Mouse (Mus musculus): ENCODE data around the gene Cd207. TPM values are rescaled to one million over a fixed set of nuclear protein-coding genes. Genes with fewer than 3 reads are reported as not detected.

Cd207 gene
- polyA plus RNA-seq, 1 experiment, result not detected

- Histone ChIP-seq H3K4me1 (ENCODE audit: control insufficient read depth, insufficient read depth, low read length) (no peaks in the 10 kb centered on the region), H3K27ac (ENCODE audit: insufficient read depth, low read depth, low read length) (no peak overlapping the region), H3K4me3 (ENCODE audit: insufficient read depth, low read depth, low read length) (no peak overlapping the region)
- no peak for TF ChIP-seq CTCF (IDR thresholded peaks at IDR 0.05; ENCODE audit: insufficient read depth, low read depth, low read length)
- no peak for TF ChIP-seq POLR2A (IDR thresholded peaks at IDR 0.05; ENCODE audit: insufficient read depth, low read depth, low read length)
- WGBS, result 1% methylated on average over 11 of the region's 11 CpGs
These were observed 23.3 kb upstream of the Cd207 start for GRCm38 (mm10) chr6:83701001-83701400.

GRCm38 (mm10) chr6:83699971-83700370 is 22.3 kb upstream of the Cd207 start:
- TF ChIP-seq POLR2A (IDR thresholded peaks at IDR 0.05; ENCODE audit: insufficient read depth, low read depth, low read length) (no peak), CTCF (IDR thresholded peaks at IDR 0.05; ENCODE audit: insufficient read depth, low read depth, low read length) (no peak)
- Histone ChIP-seq H3K4me1 (ENCODE audit: control insufficient read depth, insufficient read depth, low read length) (no peaks in the 10 kb centered on the region), H3K4me3 (ENCODE audit: insufficient read depth, low read depth, low read length) (no peak overlapping the region), H3K27ac (ENCODE audit: insufficient read depth, low read depth, low read length) (no peak overlapping the region)
- WGBS, result 5% methylated on average over 5 of the region's 5 CpGs

- H3K4me1 ChIP-seq (ENCODE audit: control insufficient read depth, insufficient read depth, low read length), result no peaks in the 10 kb centered on the region
- H3K27ac ChIP-seq (ENCODE audit: insufficient read depth, low read depth, low read length), result no peak overlapping the region
- WGBS, result 5% methylated on average over 8 of the region's 8 CpGs
- TF ChIP-seq CTCF (IDR thresholded peaks at IDR 0.05; ENCODE audit: insufficient read depth, low read depth, low read length) (no peak), POLR2A (IDR thresholded peaks at IDR 0.05; ENCODE audit: insufficient read depth, low read depth, low read length) (no peak)
- H3K4me3 ChIP-seq (ENCODE audit: insufficient read depth, low read depth, low read length), result no peak overlapping the region
These were observed 20.3 kb upstream of the Cd207 start for GRCm38 (mm10) chr6:83697932-83698331.

GRCm38 (mm10) chr6:83696684-83697083 is 19.0 kb upstream of the Cd207 start:
- TF ChIP-seq CTCF (IDR thresholded peaks at IDR 0.05; ENCODE audit: insufficient read depth, low read depth, low read length) (no peak), POLR2A (IDR thresholded peaks at IDR 0.05; ENCODE audit: insufficient read depth, low read depth, low read length) (no peak)
- Histone ChIP-seq H3K27ac (ENCODE audit: insufficient read depth, low read depth, low read length) (no peak overlapping the region), H3K4me1 (ENCODE audit: control insufficient read depth, insufficient read depth, low read length) (no peaks in the 10 kb centered on the region), H3K4me3 (ENCODE audit: insufficient read depth, low read depth, low read length) (no peak overlapping the region)
- WGBS, result 2% methylated on average over 7 of the region's 7 CpGs

DNA sequence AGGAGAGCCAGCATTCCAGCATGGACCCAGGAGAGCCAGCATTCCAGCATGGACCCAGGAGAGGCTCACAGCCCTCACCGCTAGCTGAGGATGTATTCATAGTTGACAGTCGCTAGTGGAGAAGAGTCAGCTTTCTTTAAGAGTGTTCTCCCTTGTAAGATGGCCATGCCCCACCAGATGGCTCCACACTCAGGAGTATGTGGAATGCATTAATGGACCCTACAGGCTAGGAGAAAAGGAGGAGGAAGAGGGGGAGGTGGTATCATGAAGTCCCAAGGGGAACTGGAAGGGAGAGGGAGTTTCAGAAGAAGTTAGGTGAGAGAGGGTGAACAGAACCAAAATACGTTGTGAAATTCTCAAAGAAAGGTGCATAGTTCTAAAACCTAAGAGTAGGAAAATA is 18.1 kb upstream of the Cd207 start:
- Histone ChIP-seq H3K4me3 (ENCODE audit: insufficient read depth, low read depth, low read length) (no peak overlapping the region), H3K27ac (ENCODE audit: insufficient read depth, low read depth, low read length) (no peak overlapping the region), H3K4me1 (ENCODE audit: control insufficient read depth, insufficient read depth, low read length) (no peaks in the 10 kb centered on the region)
- 8% methylated on average over 3 of the region's 3 CpGs for WGBS
- no peak for TF ChIP-seq CTCF (IDR thresholded peaks at IDR 0.05; ENCODE audit: insufficient read depth, low read depth, low read length)
- no peak for TF ChIP-seq POLR2A (IDR thresholded peaks at IDR 0.05; ENCODE audit: insufficient read depth, low read depth, low read length)

- WGBS, result 3% methylated on average over 9 of the region's 9 CpGs
- Histone ChIP-seq H3K27ac (ENCODE audit: insufficient read depth, low read depth, low read length) (no peak overlapping the region), H3K4me3 (ENCODE audit: insufficient read depth, low read depth, low read length) (no peak overlapping the region), H3K4me1 (ENCODE audit: control insufficient read depth, insufficient read depth, low read length) (no peaks in the 10 kb centered on the region)
- peak; percentile 15; the same call in 1 of the 2 replicates for TF ChIP-seq CTCF (IDR thresholded peaks at IDR 0.05; ENCODE audit: insufficient read depth, low read depth, low read length)
- TF ChIP-seq POLR2A (IDR thresholded peaks at IDR 0.05; ENCODE audit: insufficient read depth, low read depth, low read length), result no peak
These were observed 16.2 kb upstream of the Cd207 start for GRCm38 (mm10) chr6:83693835-83694234.

DNA sequence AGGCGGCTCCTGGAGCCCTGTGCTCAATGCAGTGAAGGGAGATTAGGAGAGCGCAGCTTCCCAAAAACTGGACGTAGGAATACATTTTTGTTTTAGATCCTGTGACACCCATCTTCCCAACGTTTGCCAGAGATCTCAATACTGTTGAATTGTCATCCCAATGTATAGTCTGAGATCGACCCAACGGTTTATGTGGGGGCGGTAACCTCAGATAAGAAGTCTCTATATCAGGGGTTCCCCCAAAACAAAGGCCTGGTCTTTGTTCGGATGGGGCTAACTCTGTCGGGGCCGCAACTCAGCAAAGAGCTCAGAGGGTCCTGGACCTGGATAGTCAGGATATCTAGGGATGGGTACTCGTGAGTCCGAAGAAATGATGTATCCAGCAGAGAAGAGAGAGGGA is 15.3 kb upstream of the Cd207 start:
- H3K27ac ChIP-seq (ENCODE audit: insufficient read depth, low read depth, low read length), result no peak overlapping the region
- 3% methylated on average over 12 of the region's 12 CpGs for whole genome bisulfite sequencing
- TF ChIP-seq POLR2A (IDR thresholded peaks at IDR 0.05; ENCODE audit: insufficient read depth, low read depth, low read length), result no peak
- no peak for TF ChIP-seq CTCF (IDR thresholded peaks at IDR 0.05; ENCODE audit: insufficient read depth, low read depth, low read length)
- H3K4me1 ChIP-seq (ENCODE audit: control insufficient read depth, insufficient read depth, low read length), result no peaks in the 10 kb centered on the region
- H3K4me3 ChIP-seq (ENCODE audit: insufficient read depth, low read depth, low read length), result no peak overlapping the region

GRCm38 (mm10) chr6:83690936-83691335 is 13.3 kb upstream of the Cd207 start:
- no peaks in the 10 kb centered on the region for H3K4me1 ChIP-seq (ENCODE audit: control insufficient read depth, insufficient read depth, low read length)
- H3K4me3 ChIP-seq (ENCODE audit: insufficient read depth, low read depth, low read length), result no peak overlapping the region
- TF ChIP-seq CTCF (IDR thresholded peaks at IDR 0.05; ENCODE audit: insufficient read depth, low read depth, low read length), result no peak
- 63% methylated on average over 2 of the region's 2 CpGs for whole genome bisulfite sequencing
- no peak overlapping the region for H3K27ac ChIP-seq (ENCODE audit: insufficient read depth, low read depth, low read length)

DNA sequence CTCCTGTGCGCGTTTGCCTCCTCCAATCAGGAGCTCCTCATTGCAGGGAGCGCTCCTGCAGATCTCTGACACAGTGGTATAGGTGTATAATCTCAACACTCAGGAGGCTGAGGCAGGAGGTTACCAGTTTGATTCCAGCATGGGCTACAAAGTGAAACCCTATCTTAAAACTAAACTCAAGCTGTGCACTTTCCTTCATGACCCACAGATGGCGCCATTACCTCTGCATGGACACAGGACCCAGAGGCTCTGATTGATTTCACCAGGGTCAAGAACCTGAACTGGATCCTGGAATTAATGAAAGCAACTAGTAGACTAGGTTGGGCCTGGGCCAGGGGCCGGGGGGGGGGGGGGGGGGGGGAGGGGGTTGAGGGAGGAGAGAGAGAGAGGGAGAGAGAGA is 12.6 kb upstream of the Cd207 start:
- H3K4me3 ChIP-seq (ENCODE audit: insufficient read depth, low read depth, low read length), result no peak overlapping the region
- WGBS, result 18% methylated on average over 4 of the region's 5 CpGs
- no peaks in the 10 kb centered on the region for H3K4me1 ChIP-seq (ENCODE audit: control insufficient read depth, insufficient read depth, low read length)
- no peak overlapping the region for H3K27ac ChIP-seq (ENCODE audit: insufficient read depth, low read depth, low read length)
- TF ChIP-seq POLR2A (IDR thresholded peaks at IDR 0.05; ENCODE audit: insufficient read depth, low read depth, low read length) (no peak), CTCF (IDR thresholded peaks at IDR 0.05; ENCODE audit: insufficient read depth, low read depth, low read length) (no peak)

- no peak for TF ChIP-seq POLR2A (IDR thresholded peaks at IDR 0.05; ENCODE audit: insufficient read depth, low read depth, low read length)
- no peak for TF ChIP-seq CTCF (IDR thresholded peaks at IDR 0.05; ENCODE audit: insufficient read depth, low read depth, low read length)
- WGBS, result 91% methylated on average over 4 of the region's 4 CpGs
- no peaks in the 10 kb centered on the region for H3K4me1 ChIP-seq (ENCODE audit: control insufficient read depth, insufficient read depth, low read length)
- no peak overlapping the region for H3K27ac ChIP-seq (ENCODE audit: insufficient read depth, low read depth, low read length)
- no peak overlapping the region for H3K4me3 ChIP-seq (ENCODE audit: insufficient read depth, low read depth, low read length)
These were observed 11.7 kb upstream of the Cd207 start for GRCm38 (mm10) chr6:83689374-83689773.

Data from olfactory bulb, adult 2 months (tissue).